Mouse (Mus musculus): ENCODE results near the gene Zfp61.

DNA sequence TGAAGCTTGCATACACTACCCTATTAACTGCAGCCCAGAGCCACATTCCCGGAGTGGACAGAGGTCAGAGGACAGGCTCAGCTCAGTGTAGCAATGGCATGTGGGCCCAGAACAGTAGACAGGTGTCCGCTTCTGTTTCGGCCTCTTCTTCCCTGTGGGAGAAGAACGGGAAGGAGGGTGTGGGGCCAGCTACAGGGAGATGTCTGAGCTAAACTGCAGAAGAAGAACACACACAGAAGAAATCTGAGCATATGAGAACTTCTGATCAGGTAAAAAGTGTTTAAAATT is 20.2 kb downstream of the Zfp61 start:
- no peak for TF ChIP-seq CTCF (IDR thresholded peaks at IDR 0.05; ENCODE audit: extremely low read depth, insufficient read length, insufficient replicate concordance, low read depth, low read length)
- no peak for TF ChIP-seq POLR2A (IDR thresholded peaks at IDR 0.05; ENCODE audit: low read depth, low read length)

Data from small intestine, adult 2 months (tissue).